ENCODE assay signal across 8 mouse cellular contexts in genomic region chr2:25574579-25575431, GRCm38 (mm10). TPM values are rescaled to one million over a fixed set of nuclear protein-coding genes. Genes with fewer than 3 reads are reported as not detected.
DNase-seq lines count a peak whose midpoint lies in the region; ATAC-seq lines count a peak whose summit lies in the region.

Gene Mamdc4, minus strand, starts transcription at chr2:25574845.
Gene Phpt1, minus strand, starts transcription at chr2:25575224.

- peaks cover 13% of the 10 kb centered on the region for H3K36me3 ChIP-seq in hindbrain, embryonic 16.5 days (ENCODE audit: control insufficient read depth, insufficient read depth, low read length)
- no peaks in the 10 kb centered on the region for H3K36me3 ChIP-seq in macrophage (ENCODE audit: inconsistent target)

- H3K79me2 ChIP-seq in macrophage (ENCODE audit: inconsistent target) = no peaks in the 10 kb centered on the region

- H3K4me1 ChIP-seq in hindbrain, embryonic 16.5 days (ENCODE audit: control insufficient read depth, insufficient read depth, low read depth, low read length) = peaks cover 37% of the 10 kb centered on the region

- WGBS in hindbrain, embryonic 16.5 days = under 1% methylated on average over 42 of the region's 45 CpGs
- under 1% methylated on average over 39 of the region's 45 CpGs for WGBS in macrophage (ENCODE audit: missing documents)

- H3K4me2 ChIP-seq in hindbrain, embryonic 16.5 days (ENCODE audit: low read length) = peak within 1 kb of the TSS; percentile 88

- H3K9me3 ChIP-seq in hindbrain, embryonic 16.5 days (ENCODE audit: control insufficient read depth, low read length) = peaks cover 3% of the 10 kb centered on the region; the same call in 1 of the 2 replicates

- peak within 1 kb of the TSS; percentile 71 for H3K9ac ChIP-seq in hindbrain, embryonic 16.5 days (ENCODE audit: low read depth, low read length)

- H3K4me3 ChIP-seq in hindbrain, embryonic 16.5 days (ENCODE audit: low read length) = peak within 1 kb of the TSS; percentile 56
- H3K4me3 ChIP-seq in macrophage (ENCODE audit: inconsistent target) = peak within 1 kb of the TSS; percentile 43

- H3K27ac ChIP-seq in hindbrain, embryonic 16.5 days (ENCODE audit: low read depth, low read length) = peak within 1 kb of the TSS; percentile 91
- H3K27ac ChIP-seq in macrophage = peak within 1 kb of the TSS; percentile 52

- DNase-seq in WW6 (ENCODE audit: low read depth, low spot score) = peak; percentile 95
- peak; percentile 87 to 95 for DNase-seq in cerebellum, postnatal 4 days (ENCODE audit: low spot score in 2 of 2)
- DNase-seq in gastrocnemius, adult 18-20 months (ENCODE audit: low spot score) = peak; percentile 97
- peak; percentile 91 to 95 for DNase-seq in left cerebral cortex, adult 18-20 months (ENCODE audit: low spot score in 2 of 2)
- DNase-seq in right cerebral cortex, adult 18-20 months = peak; percentile 97
- DNase-seq in urinary bladder, postnatal 10 days (ENCODE audit: low spot score) = peak; percentile 81

- ATAC-seq in hindbrain, embryonic 16.5 days = peak; percentile 98

- H3K27me3 ChIP-seq in hindbrain, embryonic 16.5 days (replicated peaks; ENCODE audit: control insufficient read depth, insufficient read depth, low read length) = peaks cover 37% of the 10 kb centered on the region

RNA-seq across cellular contexts. Expression of gene Mamdc4, which starts in this region (rescaled TPM):
- total RNA-seq in gastrocnemius, adult 18-20 months (2021) = under 1 TPM; 0.12 to 0.34 TPM
- polyA plus RNA-seq in hindbrain, embryonic 16.5 days (2015; fragmentation: Nextera tagmentation; extraction: Ambion mirVana) = 1.8 and 3.7 TPM in 2 replicates
- total RNA-seq in left cerebral cortex, adult 18-20 months (2021) = 1 to 10 TPM; 1.1 to 1.3 TPM
- total RNA-seq in macrophage (2018; cell fraction: chromatin; rRNA removed) = 1 to 10 TPM in 24 of 26 experiments, under 1 TPM in 2; 0.17 to 5.6 (median 2.8) TPM
- 1 to 10 TPM in 5 of 26 experiments, under 1 TPM in 12, not detected in 9; 0.03 to 3.4 (median 0.24) TPM for total RNA-seq in macrophage (2018; cell fraction: cytosol; rRNA removed)
- 1 to 10 TPM in 16 of 26 experiments, under 1 TPM in 9, not detected in 1; 0.40 to 3.8 (median 1.7) TPM for total RNA-seq in macrophage (2018; cell fraction: nucleus; rRNA removed)
- polyA plus RNA-seq in macrophage (2018) = 0.04 to 0.60 TPM (median 0.15 TPM) in 3 replicates

RNA-seq across cellular contexts. Expression of gene Phpt1, which starts in this region (rescaled TPM):
- 10 to 100 TPM; 54.6 to 57.5 TPM for total RNA-seq in gastrocnemius, adult 18-20 months (2021)
- polyA plus RNA-seq in hindbrain, embryonic 16.5 days (2015; fragmentation: Nextera tagmentation; extraction: Ambion mirVana) = 164 and 178 TPM in 2 replicates
- total RNA-seq in left cerebral cortex, adult 18-20 months (2021) = 10 to 100 TPM; 60.3 to 63.0 TPM
- total RNA-seq in macrophage (2018; cell fraction: chromatin; rRNA removed) = 1 to 10 TPM in 19 of 26 experiments, not detected in 7; 1.4 to 9.9 (median 2.5) TPM
- 10 to 100 TPM in 15 of 26 experiments, 1 to 10 TPM in 11; 5.4 to 14.7 (median 10.2) TPM for total RNA-seq in macrophage (2018; cell fraction: cytosol; rRNA removed)
- 1 to 10 TPM in 23 of 26 experiments, not detected in 3; 1.0 to 8.0 (median 3.4) TPM for total RNA-seq in macrophage (2018; cell fraction: nucleus; rRNA removed)
- polyA plus RNA-seq in macrophage (2018) = 9.0 to 13.7 TPM (median 13.0 TPM) in 3 replicates

Comparison
In these comparisons a context has a peak if more than half of its experiments do, and no peak if none do; other contexts are left out.
1. Peak in every context shown above with its lines: DNase-seq, ATAC-seq, H3K4me3 ChIP-seq and H3K27ac ChIP-seq.
2. RNA of gene Phpt1 (polyA plus RNA-seq): 164 to 178 TPM in hindbrain, embryonic 16.5 days; 9.0 to 13.7 TPM in macrophage; every median in the first group is over 10 times any median in the second.